Mouse (Mus musculus): Measurements from ENCODE around the gene Gpr137c.

Gpr137c gene

DNA sequence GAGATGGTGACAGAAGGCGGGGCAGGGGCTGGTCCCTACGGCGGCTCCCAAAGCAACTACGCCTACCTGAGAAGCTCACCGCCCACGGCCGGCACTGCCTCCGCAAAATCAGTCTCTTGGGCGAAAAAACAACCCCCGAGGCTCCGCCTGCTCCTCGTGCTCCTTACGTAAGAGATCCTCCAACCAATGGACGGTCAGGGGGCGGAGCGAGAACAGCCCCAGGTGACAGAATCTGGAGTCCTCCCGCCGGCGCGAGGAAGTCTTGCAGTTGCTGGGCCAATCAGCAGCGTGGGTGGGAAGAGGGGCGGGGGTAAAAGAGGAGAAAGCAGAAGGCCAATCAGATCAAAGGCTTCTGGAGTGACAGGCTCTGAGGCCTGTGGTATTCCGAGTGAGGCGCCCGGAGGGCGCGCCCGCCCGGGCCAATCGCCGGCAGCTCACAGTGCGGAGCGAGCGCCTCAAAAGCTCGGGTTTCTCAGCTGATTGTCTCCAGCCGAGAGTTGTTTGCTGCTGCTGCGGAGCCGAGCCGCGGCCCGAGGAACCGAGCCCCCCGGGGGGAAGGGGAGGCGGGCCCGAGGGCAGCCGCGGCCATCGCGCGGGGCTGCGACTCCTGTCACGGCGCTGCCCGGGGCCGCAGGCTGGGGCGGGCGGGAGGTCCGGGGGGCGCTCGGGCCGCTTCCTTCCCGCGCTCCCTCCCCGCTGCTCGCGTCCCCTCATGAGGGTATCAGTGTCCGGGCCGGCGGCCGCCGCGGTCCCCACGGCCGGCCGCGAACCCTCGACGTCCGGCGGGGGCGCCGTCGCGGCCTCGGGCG is at the start of gene Gpr137c:
Gene Gpr137c, plus strand, starts transcription at position 437 of the 809 bp plus-strand sequence.
- in situ Hi-C loops (cut with MboI, MseI): loop anchor here (5.0 to 10.0 kb wide), 2 partner anchors 103 to 235 kb away; partner anchors contain the start of gene Ptger2

DNA sequence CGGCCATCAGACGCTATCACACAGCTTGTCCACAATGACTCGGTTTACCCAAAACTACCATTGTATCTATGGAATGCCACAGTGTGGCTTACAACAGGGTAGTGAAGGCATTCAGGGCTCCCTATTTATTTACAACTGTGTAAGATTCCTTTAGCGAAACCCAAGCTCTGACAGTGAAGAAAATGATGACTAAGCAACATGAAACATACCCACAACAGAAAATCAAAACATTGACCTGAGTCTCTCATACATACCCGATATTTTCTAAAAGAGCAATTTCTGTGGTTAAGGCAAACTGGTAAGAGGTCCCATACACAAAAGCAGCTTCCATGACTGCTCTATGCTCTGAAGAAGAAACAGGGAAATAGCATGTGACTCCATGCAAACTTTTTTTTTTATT is 47.3 kb upstream of the Gpr137c start:
- in situ Hi-C loops (cut with MboI, MseI): no loop called here

DNA sequence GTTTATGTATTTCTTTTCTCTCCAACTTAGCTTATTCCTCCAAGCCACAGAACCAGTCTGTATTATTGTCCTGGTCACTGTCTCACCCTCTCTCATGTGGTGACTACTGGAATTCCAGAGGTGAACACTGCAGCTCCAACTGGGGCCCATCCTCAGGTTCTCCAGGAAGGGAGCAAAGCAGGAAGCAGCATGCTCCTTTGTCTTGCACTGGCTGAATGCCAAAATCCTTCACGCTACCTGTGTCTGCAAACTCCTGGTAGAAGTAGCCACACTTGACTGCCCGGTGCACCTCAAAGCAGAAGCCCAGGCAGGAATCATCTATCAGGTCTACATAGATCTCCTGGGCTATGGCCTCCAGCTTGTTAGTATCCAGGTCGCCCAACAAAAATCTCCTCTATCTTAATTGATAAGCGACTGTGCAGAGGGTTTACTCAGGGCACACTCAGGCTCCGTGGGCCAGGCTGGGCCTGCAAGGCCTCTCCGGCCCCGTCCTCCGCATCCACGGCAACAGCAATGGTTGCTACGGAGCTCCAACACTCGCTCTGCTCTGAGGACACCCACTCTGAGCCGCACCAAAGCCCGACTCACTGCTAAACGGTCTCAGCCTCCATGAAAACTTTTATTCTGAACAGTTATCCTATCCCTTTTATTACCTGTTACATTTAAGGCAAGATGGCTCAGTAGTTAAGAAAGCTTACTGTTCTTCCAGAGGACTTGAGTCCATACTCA is 44.3 kb upstream of the Gpr137c start:
- in situ Hi-C loops (cut with MboI, MseI): no loop called here

DNA sequence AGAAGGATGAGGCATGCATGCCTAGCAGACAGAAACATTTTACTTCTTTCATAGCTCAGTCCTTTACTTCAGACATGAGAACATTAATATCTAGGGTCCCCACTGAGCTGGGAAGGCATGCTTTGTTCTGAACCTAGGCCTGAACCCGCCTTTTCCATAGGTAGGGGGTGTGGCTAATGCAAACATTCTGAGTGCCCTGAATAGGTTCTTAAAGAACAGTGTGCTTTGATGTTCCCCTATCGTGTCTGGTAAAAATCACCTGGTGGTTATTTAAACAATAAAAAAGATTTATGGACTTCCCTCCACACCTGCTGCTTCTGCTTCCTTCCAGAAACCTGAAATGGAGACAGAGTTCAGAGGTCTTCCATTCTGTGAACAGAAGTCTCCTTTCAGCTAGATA is 40.3 kb upstream of the Gpr137c start:
- in situ Hi-C loops (cut with MboI, MseI): no loop called here

DNA sequence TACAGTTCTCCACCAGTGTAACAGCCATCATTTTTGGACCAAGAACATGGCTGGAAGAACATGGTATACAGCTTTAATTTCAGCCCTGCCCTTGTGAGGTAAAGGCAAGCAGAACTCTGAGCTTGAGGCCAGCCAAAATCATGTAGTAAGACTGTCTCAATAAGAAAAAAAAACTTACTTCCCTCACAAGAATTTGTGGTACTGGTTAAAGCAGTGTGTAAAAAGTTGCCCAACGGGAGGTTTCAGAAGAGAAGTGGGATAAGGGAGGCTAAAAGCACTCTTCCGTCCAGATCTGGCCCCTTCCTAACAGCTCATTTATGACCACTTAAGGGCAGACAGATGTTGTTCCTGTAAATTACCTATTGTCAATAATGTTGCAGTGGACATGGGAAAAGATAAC is 39.9 kb upstream of the Gpr137c start:
- in situ Hi-C loops (cut with MboI, MseI): no loop called here

DNA sequence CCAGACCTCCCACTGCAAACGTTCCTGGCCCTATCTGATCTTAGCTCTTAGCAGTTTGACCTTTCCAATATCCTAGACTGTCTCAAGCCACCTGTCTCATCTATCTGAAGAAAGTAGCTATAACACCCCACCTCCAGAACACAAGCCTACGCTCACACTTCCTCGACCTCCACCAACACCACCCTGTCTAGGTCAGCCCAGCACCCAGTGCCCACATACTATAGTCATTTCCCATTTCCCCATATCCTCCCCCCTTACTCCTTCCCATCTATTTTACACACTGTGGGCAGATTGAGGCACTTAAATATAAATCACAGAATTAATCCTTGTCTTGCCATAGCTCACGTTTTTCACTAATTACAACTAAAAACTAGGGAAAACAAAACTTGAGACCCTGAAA is 37.9 kb upstream of the Gpr137c start:
- in situ Hi-C loops (cut with MboI, MseI): no loop called here

DNA sequence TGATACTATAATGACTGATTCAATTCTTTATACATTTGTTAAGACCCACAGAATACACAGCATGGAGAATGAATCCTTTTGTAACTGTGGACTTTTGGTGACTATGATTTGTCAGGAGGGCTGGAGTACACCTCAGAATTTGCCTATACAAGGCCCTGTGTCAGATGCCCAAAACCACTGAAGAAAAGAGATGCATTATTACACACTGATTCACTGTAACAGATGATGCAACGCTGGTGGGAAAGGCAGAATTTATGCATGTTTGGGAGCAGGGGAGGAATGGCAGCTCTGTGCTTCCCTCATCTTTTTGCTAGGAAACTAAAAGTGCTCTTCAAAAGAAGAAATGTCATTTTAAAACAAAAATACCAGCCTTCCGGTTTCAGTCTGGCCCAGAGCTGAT is 28.5 kb upstream of the Gpr137c start:
- in situ Hi-C loops (cut with MboI, MseI): no loop called here

DNA sequence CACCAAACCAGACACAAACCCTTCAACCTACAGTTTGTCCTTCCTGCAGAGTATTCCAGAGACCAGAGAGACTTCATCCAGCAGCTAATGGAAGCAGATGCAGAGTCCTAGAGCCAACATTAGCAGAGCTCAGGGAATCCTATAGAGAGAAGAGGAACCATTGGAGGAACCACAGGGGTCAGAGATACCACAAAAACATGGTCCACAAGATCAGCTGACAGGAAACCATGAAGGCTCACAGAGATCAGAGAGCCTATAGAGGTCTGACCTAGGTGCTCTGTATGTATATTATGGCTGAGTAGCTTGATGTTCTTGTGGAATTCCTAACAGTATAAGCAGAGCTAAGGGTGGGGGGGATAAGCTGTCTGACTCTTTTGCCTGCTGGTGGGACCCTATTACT is 18.9 kb upstream of the Gpr137c start:
- in situ Hi-C loops (cut with MboI, MseI): no loop called here

DNA sequence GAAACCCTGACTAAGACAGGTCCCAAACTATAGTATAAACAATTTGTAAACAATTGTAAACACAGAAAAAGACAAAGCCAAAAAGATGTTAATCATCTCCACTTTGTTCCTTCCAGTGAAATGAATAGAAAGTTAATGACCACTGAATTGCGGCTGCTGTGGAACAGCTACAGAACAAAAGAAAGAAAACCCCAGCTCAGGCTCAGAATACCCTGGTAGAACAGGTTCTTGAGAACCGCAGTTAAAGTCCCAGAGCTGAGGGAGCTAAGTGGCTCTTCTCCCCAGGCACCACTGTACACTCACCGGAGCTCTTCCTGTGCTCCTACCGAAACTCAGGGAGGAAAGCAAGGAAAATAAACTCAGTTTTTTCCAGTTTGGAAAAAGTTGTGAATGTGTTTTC is 8.8 kb upstream of the Gpr137c start:
- in situ Hi-C loops (cut with MboI, MseI): no loop called here

DNA sequence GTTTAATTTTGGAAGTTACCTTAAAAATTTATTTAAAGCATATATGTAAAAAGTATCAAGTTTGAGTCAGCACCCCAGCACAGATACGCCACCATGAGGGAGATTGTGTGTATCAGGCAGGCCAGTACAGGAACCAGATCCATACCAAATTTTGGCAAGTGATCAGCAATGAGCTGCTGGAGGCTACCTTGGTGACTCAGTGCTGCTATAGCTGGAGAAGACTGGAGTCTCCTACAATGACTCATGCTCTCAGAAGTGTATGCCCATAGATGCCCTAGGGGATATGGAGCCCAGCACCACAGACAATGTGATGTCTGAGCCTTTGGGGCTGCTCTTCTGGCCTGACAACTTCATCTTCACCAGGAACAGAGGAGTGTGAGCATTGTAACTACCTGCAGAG is 8.1 kb upstream of the Gpr137c start:
- in situ Hi-C loops (cut with MboI, MseI): no loop called here

DNA sequence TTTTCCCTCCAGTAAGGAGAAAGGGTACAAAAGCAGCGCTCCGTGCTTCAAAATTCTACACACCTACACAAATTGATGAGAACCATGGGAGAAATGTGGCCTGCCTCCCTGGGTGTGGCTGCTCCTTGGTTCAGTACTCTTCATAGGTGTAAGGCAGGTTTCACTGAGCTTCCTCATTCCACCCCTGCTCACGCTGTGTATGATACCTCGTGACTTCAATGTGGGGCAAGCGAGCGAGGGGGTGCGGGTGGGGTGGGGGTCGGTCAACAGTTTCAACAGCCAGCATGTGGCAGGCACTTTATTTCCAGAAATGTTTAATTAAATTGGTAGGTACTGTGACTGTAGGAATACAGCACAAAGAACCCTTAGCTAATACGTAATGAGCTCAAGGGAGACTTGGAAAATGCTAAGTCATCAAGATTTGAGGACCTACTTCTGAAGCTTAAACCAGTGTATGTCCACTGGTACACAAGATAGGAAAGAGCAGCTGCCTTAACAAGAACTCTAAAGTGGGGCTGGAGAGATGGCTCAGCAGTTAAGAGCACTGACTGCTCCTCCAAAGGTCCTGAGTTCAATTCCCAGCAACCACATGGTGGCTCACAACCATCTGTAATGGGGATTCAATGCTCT is 2.7 kb upstream of the Gpr137c start:
- in situ Hi-C loops (cut with MboI, MseI): loop anchor here (5.0 kb wide), 1 partner anchor 105 kb away; no protein-coding TSS in a partner anchor

DNA sequence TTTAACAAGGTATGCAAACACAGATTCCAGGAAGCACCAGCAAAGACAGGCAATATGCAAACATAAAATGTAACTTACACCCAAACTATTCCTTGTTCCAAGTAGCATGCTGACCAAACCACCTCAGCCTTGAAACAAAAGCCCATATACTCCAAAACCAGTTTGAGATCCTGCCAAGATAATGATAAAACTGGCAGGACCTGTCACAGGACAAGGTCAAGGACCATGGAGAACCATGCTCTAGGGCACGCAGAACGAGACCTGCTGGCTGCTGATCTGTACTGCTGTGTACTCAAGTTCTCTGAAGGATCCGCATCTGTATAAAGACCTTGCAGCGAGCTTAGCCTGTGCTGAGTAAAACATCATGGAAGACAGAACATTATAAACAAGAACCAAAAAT is 1.8 kb upstream of the Gpr137c start:
- in situ Hi-C loops (cut with MboI, MseI): loop anchor here (5.0 kb wide), 1 partner anchor 105 kb away; no protein-coding TSS in a partner anchor

DNA sequence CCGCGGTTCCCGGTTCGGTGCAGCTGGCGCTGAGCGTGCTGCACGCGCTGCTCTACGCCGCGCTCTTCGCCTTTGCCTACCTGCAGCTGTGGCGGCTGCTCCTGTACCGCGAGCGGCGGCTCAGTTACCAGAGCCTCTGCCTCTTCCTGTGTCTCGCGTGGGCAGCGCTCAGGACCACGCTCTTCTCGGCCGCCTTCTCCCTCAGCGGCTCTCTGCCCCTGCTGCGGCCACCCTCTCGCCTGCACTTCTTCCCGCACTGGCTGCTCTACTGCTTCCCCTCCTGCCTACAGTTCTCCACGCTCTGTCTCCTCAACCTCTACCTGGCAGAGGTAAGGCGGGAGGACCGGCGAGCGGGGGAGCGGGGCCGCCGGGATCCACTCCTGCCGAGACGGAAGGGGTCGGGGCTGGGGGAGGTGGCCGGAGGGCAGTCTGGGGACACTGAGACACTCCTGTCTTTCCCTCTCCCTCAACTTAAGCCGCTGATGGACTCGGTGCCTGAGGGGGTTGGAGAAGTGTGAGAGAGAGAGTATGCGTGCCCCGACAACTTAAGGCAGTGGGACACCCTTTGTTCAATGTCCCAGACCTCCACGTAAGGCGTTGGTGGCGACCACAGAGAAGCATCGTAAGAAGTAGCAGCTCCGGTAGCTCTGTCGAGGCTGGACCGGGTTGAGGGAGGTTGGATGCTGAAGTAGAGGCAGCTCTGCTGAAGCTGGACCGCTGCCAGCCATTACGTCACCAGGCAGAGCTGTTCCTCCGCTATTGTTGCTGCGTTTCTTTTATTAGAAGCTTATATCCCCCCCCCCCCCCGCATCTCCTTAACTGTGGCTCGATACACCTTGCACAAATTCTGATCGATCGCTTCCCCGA is 806 bp downstream of the Gpr137c start, which contains the start of gene Txndc16:
Gene Txndc16, minus strand, starts transcription at position 239 of the 867 bp plus-strand sequence.
- in situ Hi-C loops (cut with MboI, MseI): loop anchor here (10.0 kb wide), 1 partner anchor 236 kb away; the partner anchor contains the start of gene Ptger2

DNA sequence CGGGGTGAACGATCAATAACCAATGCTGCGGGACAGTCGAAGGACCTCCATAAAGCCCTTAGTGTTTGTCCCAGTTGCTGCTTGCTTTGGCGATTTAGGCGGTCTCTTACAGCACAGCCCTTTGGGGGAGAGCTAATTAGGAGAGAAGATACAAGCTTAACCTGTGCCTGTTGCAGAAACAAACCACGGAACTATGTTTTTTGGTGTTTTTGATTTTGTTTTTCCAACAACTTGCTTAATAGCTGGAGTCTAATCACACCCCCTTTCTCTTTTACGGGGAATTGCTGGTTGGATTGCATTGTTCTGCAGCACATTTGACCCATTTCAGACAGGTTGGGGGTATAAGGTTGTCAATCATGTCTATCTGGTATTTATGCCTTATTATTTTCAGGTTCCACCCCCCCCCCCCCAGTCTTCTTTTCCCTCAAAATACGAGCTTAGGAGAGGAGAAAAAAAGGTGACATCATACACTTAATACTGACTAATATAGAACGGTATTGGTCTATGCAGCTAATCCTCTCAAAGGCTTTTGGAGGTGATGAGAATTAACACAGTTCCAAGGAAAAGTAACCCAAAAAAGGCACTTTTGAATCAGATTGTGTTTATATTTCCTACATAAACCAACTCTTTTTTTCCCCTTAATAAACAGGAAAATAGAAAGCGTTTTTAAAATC is 1.6 kb downstream of the Gpr137c start:
- in situ Hi-C loops (cut with MboI, MseI): loop anchor here (10.0 kb wide), 1 partner anchor 236 kb away; the partner anchor contains the start of gene Ptger2

DNA sequence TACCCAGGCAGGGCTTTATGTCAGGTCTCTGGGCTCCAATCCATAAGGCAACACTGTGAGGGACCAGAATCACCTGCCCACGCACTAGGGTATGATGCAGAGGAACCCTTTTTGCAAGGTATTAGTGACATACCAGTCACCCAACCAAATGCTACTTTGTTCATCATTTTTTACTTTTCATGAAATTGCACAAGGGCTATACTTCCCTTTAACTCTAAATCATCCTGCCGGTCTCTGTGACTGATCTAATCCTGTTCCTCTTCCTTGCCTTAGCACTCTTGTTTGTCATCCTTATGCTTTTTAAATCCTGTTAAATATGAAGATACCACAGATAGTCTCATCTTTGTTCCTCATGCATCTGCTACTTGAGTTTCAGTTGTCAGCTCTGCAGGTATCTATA is 19.5 kb downstream of the Gpr137c start:
- in situ Hi-C loops (cut with MboI, MseI): no loop called here

DNA sequence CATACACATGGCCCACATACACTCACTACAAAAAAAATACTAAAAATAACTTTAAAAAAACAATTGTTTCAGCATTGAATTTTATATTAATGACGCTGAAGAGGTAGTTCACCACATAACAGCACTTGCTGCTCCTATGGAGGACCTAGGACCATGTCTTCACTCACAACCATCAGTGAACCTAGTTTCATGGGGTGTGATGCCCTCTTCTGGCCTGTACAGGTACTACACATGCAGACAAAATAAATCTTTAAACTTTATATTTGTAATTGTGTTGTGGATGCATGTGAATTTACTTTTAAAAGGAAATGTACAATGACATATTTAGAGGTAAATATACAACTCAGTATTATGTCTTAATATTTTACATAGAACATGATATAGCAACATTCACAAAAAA is 22.1 kb downstream of the Gpr137c start:
- in situ Hi-C loops (cut with MboI, MseI): no loop called here

DNA sequence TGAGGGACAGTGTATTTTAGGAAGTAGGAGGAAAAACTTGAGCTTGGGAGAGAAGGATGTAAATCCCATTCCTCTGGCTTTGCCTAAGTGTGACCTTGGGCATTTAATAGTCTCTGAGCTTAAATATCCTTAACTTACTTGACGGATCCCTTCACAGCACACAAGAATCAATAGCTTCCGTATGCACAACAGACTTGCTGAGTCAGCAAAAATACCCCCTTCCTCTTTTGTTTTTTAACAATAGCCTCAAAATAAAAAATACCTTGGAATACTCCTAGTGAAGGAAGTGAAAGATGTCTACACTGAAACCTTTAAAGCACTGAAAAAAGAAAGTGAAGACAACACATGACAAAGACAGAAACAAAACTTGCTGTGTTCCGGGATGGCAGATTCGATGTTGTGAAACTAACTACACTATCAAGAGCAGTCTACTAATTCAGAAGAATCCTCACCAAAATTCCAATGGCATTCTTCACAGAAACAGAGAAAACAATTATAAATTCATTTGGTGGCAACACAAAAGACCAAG is 32.1 kb downstream of the Gpr137c start:
- in situ Hi-C loops (cut with MboI, MseI): loop anchor here (25.0 kb wide), 1 partner anchor 1061 kb away; no protein-coding TSS in a partner anchor

DNA sequence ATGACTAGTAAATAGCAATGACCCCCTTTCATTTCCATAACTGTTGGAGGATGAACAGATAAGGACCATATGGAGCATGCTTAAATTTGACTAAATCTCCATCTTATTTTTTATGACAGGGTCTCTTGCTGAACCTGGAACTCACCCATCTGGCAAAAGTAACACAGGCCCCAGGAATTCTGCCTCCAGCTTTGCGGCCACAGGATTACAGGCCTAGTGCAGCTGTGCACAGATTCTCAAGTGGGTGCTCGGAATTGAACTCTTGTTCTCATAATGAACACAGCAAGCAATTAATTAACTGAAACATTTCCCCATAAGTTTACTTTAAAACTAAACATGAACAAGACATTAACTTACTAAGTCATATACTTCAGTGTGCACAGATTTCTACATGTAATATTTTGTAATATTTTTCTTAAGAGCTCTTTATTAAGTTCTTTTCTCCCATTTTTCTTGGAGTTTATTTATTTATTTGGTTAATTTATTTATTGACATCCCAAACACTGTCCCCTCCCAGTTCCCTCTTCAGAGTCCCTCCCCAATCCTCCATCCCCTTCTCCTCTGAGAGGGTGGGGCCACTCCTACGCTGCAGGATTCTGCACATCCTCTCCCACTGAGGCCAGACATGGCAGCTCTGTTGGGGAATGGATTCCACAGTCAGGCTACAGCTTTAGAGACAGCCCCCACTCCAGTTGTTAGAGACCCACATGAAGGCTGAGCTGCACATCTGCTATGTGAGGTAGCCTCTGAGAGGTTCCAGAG is 44.5 kb downstream of the Gpr137c start:
- in situ Hi-C loops (cut with MboI, MseI): loop anchor here (25.0 kb wide), 1 partner anchor 1048 kb away; no protein-coding TSS in a partner anchor

DNA sequence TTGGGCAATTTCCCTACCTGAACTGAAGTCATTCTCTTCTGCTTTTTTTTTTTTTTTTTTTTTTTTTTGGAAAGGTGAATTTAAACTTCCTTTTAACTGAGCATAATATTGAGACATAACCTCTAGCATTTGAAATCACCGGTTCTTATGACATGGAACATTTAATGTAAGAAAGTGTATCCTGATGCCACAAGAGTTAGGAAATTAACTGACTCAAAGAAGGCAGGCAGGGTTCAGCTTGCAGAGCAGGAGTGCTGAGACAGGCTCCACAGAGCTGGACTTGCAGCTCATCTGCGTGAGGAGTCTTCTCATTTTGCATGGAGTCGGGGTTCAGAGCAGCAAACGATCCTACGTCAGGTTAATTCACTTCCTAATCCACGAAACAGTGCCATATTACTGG is 56.3 kb downstream of the Gpr137c start:
- in situ Hi-C loops (cut with MboI, MseI): no loop called here

Data from regulatory T cell (primary cell).